ENCODE assay signal across 9 mouse cellular contexts in the genomic region with DNA sequence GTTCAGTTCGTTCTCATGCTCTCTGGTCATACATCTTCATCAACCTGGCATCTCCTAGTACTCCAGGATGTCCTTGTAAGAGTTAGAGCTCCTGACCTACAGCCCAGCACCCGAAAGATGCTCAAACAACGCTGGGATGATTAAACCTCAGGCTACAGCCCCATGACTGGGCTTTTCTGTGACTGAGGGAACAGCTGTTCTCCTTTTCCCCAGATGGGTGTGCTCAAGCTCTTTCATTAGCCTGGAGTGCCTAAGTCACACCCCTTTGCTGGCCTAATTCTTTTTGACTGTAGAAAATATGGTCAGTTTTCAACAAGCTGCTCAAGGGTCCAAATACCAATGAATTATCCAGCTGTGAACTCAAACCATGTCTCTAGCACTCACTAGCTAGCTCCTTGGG. TPM values are rescaled to one million over a fixed set of nuclear protein-coding genes. Genes with fewer than 3 reads are reported as not detected.
A peak's percentile ranks its signal among the peaks of the same experiment; 100 is the strongest.
DNase-seq lines count a peak whose midpoint lies in the region; ATAC-seq and TF ChIP-seq lines count a peak whose summit lies in the region.
"Had no signal": no experiment of that assay in that cellular context is flagged by ENCODE, and none has a peak within 500 bp of the region (broad histone marks: within the 10 kb centered on the region; RNA-seq: fewer than 3 reads in every experiment).

No protein-coding gene starts in this region.

- H3K9ac ChIP-seq in limb, embryonic 15.5 days, result no peak overlapping the region
- H3K9ac ChIP-seq in stomach, embryonic 16.5 days (ENCODE audit: low read length), result no peak overlapping the region

- peak; percentile 60 for DNase-seq in adrenal gland, adult 2 months
- DNase-seq in adrenal gland, postnatal 4 days (ENCODE audit: low spot score in 2 of 2), result no peak
- DNase-seq in left cerebral cortex, adult 18-20 months (ENCODE audit: low spot score in 2 of 2), result peak; percentile 28 to 36
- no peak for DNase-seq in left cerebral cortex, adult 8-10 months (ENCODE audit: low spot score in 2 of 2)
- peak; percentile 59 for DNase-seq in fibroblast of lung, adult 2 months (ENCODE audit: low read depth)

- WGBS in limb, embryonic 15.5 days, result 41% methylated on average over 3 of the region's 3 CpGs
- WGBS in stomach, embryonic 16.5 days, result 30% methylated on average over 3 of the region's 3 CpGs

- H3K27ac ChIP-seq in limb, embryonic 15.5 days, result no peak overlapping the region
- H3K27ac ChIP-seq in stomach, embryonic 16.5 days (ENCODE audit: low read length), result no peak overlapping the region
- H3K27ac ChIP-seq: macrophage had no signal

- H3K4me2 ChIP-seq in limb, embryonic 15.5 days, result no peak overlapping the region
- H3K4me2 ChIP-seq in stomach, embryonic 16.5 days (ENCODE audit: low read depth, low read length), result no peak overlapping the region

- peak; percentile 35 for TF ChIP-seq CTCF in E14TG2a.4 (conservative IDR thresholded peaks at IDR 0.05; ENCODE audit: low read length)

- peaks cover 16% of the 10 kb centered on the region for H3K4me1 ChIP-seq in E14TG2a.4 (replicated peaks; ENCODE audit: low read depth, low read length)
- H3K4me1 ChIP-seq in limb, embryonic 15.5 days, result peaks cover 15% of the 10 kb centered on the region
- H3K4me1 ChIP-seq in stomach, embryonic 16.5 days (ENCODE audit: control insufficient read depth, insufficient read depth, low read length), result peaks cover 9% of the 10 kb centered on the region

- peaks cover 61% of the 10 kb centered on the region for H3K27me3 ChIP-seq in E14TG2a.4 (ENCODE audit: insufficient read depth, low read length)
- H3K27me3 ChIP-seq in limb, embryonic 15.5 days, result peaks cover 22% of the 10 kb centered on the region
- no peaks in the 10 kb centered on the region for H3K27me3 ChIP-seq in stomach, embryonic 16.5 days (ENCODE audit: control insufficient read depth, insufficient read depth, low read length)

- H3K36me3 ChIP-seq in E14TG2a.4 (ENCODE audit: insufficient read depth, low read length), result peaks cover 2% of the 10 kb centered on the region; the same call in 1 of the 2 replicates
- no peaks in the 10 kb centered on the region for H3K36me3 ChIP-seq in limb, embryonic 15.5 days
- H3K36me3 ChIP-seq in stomach, embryonic 16.5 days (ENCODE audit: control insufficient read depth, insufficient read depth, low read length), result no peaks in the 10 kb centered on the region

- H3K9me3 ChIP-seq in E14TG2a.4 (ENCODE audit: low read length), result peaks cover 3% of the 10 kb centered on the region; the same call in 1 of the 2 replicates
- H3K9me3 ChIP-seq in limb, embryonic 15.5 days, result no peaks in the 10 kb centered on the region
- no peaks in the 10 kb centered on the region for H3K9me3 ChIP-seq in stomach, embryonic 16.5 days (replicated peaks; ENCODE audit: control insufficient read depth, low read length)

- no peak overlapping the region for H3K4me3 ChIP-seq in E14TG2a.4 (replicated peaks; ENCODE audit: low read length)
- H3K4me3 ChIP-seq in limb, embryonic 15.5 days, result no peak overlapping the region
- no peak overlapping the region for H3K4me3 ChIP-seq in stomach, embryonic 16.5 days (replicated peaks; ENCODE audit: low read length)

- peak; percentile 27; the same call in 1 of the 2 replicates for ATAC-seq in limb, embryonic 15.5 days (ENCODE audit: insufficient number of reproducible peaks, low FRiP score, low TSS enrichment, low read depth)
- ATAC-seq in stomach, embryonic 16.5 days (ENCODE audit: insufficient read depth, low FRiP score), result peak; percentile 35; the same call in 1 of the 2 replicates

RNA-seq across cellular contexts. Expression of a gene that starts 2.7 kb away (rescaled TPM):
- total RNA-seq in adrenal gland, adult 2 months (2021), result 10 to 100 TPM; 35.9 to 46.1 TPM
- 16.4 and 18.6 TPM in 2 replicates for polyA plus RNA-seq in adrenal gland, adult 2 months (2012; rRNA removed)
- 10 to 100 TPM; 37.2 to 41.4 TPM for total RNA-seq in adrenal gland, postnatal 4 days (2021)
- 10 to 100 TPM; 41.7 to 42.3 TPM for total RNA-seq in left cerebral cortex, adult 18-20 months (2021)
- total RNA-seq in left cerebral cortex, adult 8-10 months (2022), result 10 to 100 TPM; 32.1 to 36.6 (median 34.6) TPM
- 37.6 and 42.6 TPM in 2 replicates for polyA plus RNA-seq in limb, embryonic 15.5 days (2015; fragmentation: Nextera tagmentation; extraction: Ambion mirVana)
- 26.5 and 27.9 TPM in 2 replicates for polyA plus RNA-seq in stomach, embryonic 16.5 days (2015; fragmentation: Nextera tagmentation; extraction: Ambion mirVana)

RNA-seq across cellular contexts. Expression of a gene that starts 7.4 kb away (rescaled TPM):
- total RNA-seq in adrenal gland, adult 2 months (2021), result 10 to 100 TPM; 42.7 to 62.6 TPM
- 58.8 and 81.7 TPM in 2 replicates for polyA plus RNA-seq in adrenal gland, adult 2 months (2012; rRNA removed)
- total RNA-seq in adrenal gland, postnatal 4 days (2021), result 10 to 100 TPM; 62.1 to 69.5 TPM
- total RNA-seq in left cerebral cortex, adult 18-20 months (2021), result 1 to 10 TPM in 1 of 2 experiments, under 1 TPM in 1; 0.98 to 1.0 TPM
- 1 to 10 TPM in 2 of 4 experiments, under 1 TPM in 2; 0.63 to 1.5 (median 1.2) TPM for total RNA-seq in left cerebral cortex, adult 8-10 months (2022)
- polyA plus RNA-seq in limb, embryonic 15.5 days (2015; fragmentation: Nextera tagmentation; extraction: Ambion mirVana), result 0.81 and 0.99 TPM in 2 replicates
- 0.80 and 1.0 TPM in 2 replicates for polyA plus RNA-seq in stomach, embryonic 16.5 days (2015; fragmentation: Nextera tagmentation; extraction: Ambion mirVana)

Comparison
In these comparisons a context has a peak if more than half of its experiments do, and no peak if none do; other contexts are left out.
1. DNase-seq: peak in adrenal gland, adult 2 months (single experiment), left cerebral cortex, adult 18-20 months (2 of 2) and fibroblast of lung, adult 2 months (single experiment); none in adrenal gland, postnatal 4 days (0 of 2) and left cerebral cortex, adult 8-10 months (0 of 2).
2. RNA of a gene that starts 7.4 kb away (total RNA-seq): 62.1 to 69.5 TPM in adrenal gland, postnatal 4 days and 42.7 to 62.6 TPM in adrenal gland, adult 2 months; 0.63 to 1.5 TPM in left cerebral cortex, adult 8-10 months and 0.98 to 1.0 TPM in left cerebral cortex, adult 18-20 months; every median in the first group is over 10 times any median in the second.